ENCODE assay signal across 8 mouse cellular contexts in the genomic region with DNA sequence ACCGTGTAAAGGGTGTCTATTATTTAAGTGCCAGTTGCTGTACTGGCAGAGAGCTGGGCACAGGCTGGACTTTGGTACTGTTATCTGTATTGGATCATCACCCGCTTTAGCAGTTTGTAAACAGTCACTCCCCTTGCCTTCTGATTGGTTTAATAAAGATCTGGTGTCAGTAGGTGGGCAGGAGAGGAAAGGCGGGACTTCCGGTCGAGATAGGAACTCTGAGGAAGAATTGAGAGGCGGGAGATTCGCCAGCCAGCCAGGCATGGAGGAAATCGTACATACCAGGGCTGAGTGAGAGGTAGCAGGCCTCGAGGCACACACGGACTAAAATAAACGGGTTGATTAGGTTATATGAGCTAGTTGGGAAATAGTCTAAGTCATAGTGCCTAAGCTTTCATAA. TPM values are rescaled to one million over a fixed set of nuclear protein-coding genes. Genes with fewer than 3 reads are reported as not detected.
DNase-seq lines count a peak whose midpoint lies in the region; ATAC-seq and TF ChIP-seq lines count a peak whose summit lies in the region.

No protein-coding gene starts in this region.

- peaks cover 3% of the 10 kb centered on the region for H3K9me3 ChIP-seq in CH12.LX (replicated peaks; ENCODE audit: low read length)
- no peaks in the 10 kb centered on the region for H3K9me3 ChIP-seq in intestine, embryonic 15.5 days
- H3K9me3 ChIP-seq in lung, embryonic 14.5 days (ENCODE audit: low read depth, low read length), result no peaks in the 10 kb centered on the region
- H3K9me3 ChIP-seq in forebrain, postnatal 0 days (ENCODE audit: low read length), result no peaks in the 10 kb centered on the region
- no peaks in the 10 kb centered on the region for H3K9me3 ChIP-seq in forebrain, embryonic 15.5 days

- no peak overlapping the region for H3K4me2 ChIP-seq in CH12.LX (ENCODE audit: insufficient read depth, low read depth, poor library complexity, severe bottlenecking)
- H3K4me2 ChIP-seq in intestine, embryonic 15.5 days (replicated peaks), result peak overlapping the region; percentile 15; the same call in 1 of the 2 replicates
- H3K4me2 ChIP-seq in lung, embryonic 14.5 days, result no peak overlapping the region
- no peak overlapping the region for H3K4me2 ChIP-seq in forebrain, postnatal 0 days (ENCODE audit: low read depth)
- no peak overlapping the region for H3K4me2 ChIP-seq in forebrain, embryonic 15.5 days (replicated peaks)

- ATAC-seq in intestine, embryonic 15.5 days, result peak; percentile 77; the same call in 1 of the 2 replicates
- ATAC-seq in lung, embryonic 14.5 days (ENCODE audit: insufficient read depth), result no peak
- ATAC-seq in forebrain, postnatal 0 days, result no peak
- ATAC-seq in forebrain, embryonic 15.5 days (replicated peaks), result no peak

- H3K27me3 ChIP-seq in CH12.LX (replicated peaks), result peaks cover 22% of the 10 kb centered on the region
- no peaks in the 10 kb centered on the region for H3K27me3 ChIP-seq in intestine, embryonic 15.5 days (replicated peaks)
- no peaks in the 10 kb centered on the region for H3K27me3 ChIP-seq in lung, embryonic 14.5 days (ENCODE audit: insufficient read depth, low read length)
- H3K27me3 ChIP-seq in thymus, adult 2 months (ENCODE audit: control insufficient read depth, insufficient read depth, low read length), result no peaks in the 10 kb centered on the region
- no peaks in the 10 kb centered on the region for H3K27me3 ChIP-seq in forebrain, postnatal 0 days (ENCODE audit: insufficient read depth, low read length)
- no peaks in the 10 kb centered on the region for H3K27me3 ChIP-seq in forebrain, embryonic 15.5 days

- H3K9ac ChIP-seq in CH12.LX (ENCODE audit: insufficient read depth, low read depth), result no peak overlapping the region
- H3K9ac ChIP-seq in intestine, embryonic 15.5 days, result no peak overlapping the region
- no peak overlapping the region for H3K9ac ChIP-seq in lung, embryonic 14.5 days
- H3K9ac ChIP-seq in forebrain, postnatal 0 days, result no peak overlapping the region
- H3K9ac ChIP-seq in forebrain, embryonic 15.5 days (replicated peaks), result no peak overlapping the region

- no peaks in the 10 kb centered on the region for H3K4me1 ChIP-seq in CH12.LX (ENCODE audit: control insufficient read depth in 1 of 2, insufficient read depth in 2 of 2)
- 0 out of 2 replicates have a peak, but pooled peaks cover 2% of the 10 kb centered on the region for H3K4me1 ChIP-seq in intestine, embryonic 15.5 days (replicated peaks)
- H3K4me1 ChIP-seq in lung, embryonic 14.5 days (ENCODE audit: insufficient read depth), result no peaks in the 10 kb centered on the region
- no peaks in the 10 kb centered on the region for H3K4me1 ChIP-seq in thymus, adult 2 months (replicated peaks; ENCODE audit: control insufficient read depth, insufficient read depth, low read length)
- H3K4me1 ChIP-seq in forebrain, postnatal 0 days (ENCODE audit: insufficient read depth), result no peaks in the 10 kb centered on the region
- H3K4me1 ChIP-seq in forebrain, embryonic 15.5 days, result no peaks in the 10 kb centered on the region

- H3K79me2 ChIP-seq in CH12.LX (replicated peaks; ENCODE audit: control insufficient read depth, extremely low read depth, insufficient read depth, poor library complexity, severe bottlenecking), result no peaks in the 10 kb centered on the region

- DNase-seq in 3T3-L1 (ENCODE audit: low read depth, low spot score) (peak; percentile 57), CH12.LX (ENCODE audit: extremely low read depth) (peak; percentile 71)
- DNase-seq in c-Kit-positive CD71-positive TER-119-positive erythroid progenitor cells, embryonic 14.5 days (ENCODE audit: low spot score), result peak; percentile 66
- peak; percentile 51 for DNase-seq in lung, embryonic 14.5 days
- DNase-seq in thymus, adult 2 months, result peak; percentile 24
- no peak for DNase-seq in forebrain, postnatal 0 days

- H3K36me3 ChIP-seq in CH12.LX (replicated peaks in 1 of 2; ENCODE audit: control insufficient read depth in 1 of 2, insufficient read depth in 1 of 2, low read length in 1 of 2), result no peaks in the 10 kb centered on the region
- H3K36me3 ChIP-seq in intestine, embryonic 15.5 days, result no peaks in the 10 kb centered on the region
- H3K36me3 ChIP-seq in lung, embryonic 14.5 days (ENCODE audit: insufficient read depth), result no peaks in the 10 kb centered on the region
- no peaks in the 10 kb centered on the region for H3K36me3 ChIP-seq in thymus, adult 2 months (ENCODE audit: control insufficient read depth, insufficient read depth, low read length)
- H3K36me3 ChIP-seq in forebrain, postnatal 0 days (ENCODE audit: insufficient read depth), result no peaks in the 10 kb centered on the region
- no peaks in the 10 kb centered on the region for H3K36me3 ChIP-seq in forebrain, embryonic 15.5 days

- no peak overlapping the region for H3K27ac ChIP-seq in CH12.LX (ENCODE audit: insufficient read depth, low read depth)
- no peak overlapping the region for H3K27ac ChIP-seq in intestine, embryonic 15.5 days
- no peak overlapping the region for H3K27ac ChIP-seq in lung, embryonic 14.5 days (ENCODE audit: low read depth)
- no peak overlapping the region for H3K27ac ChIP-seq in thymus, adult 2 months (ENCODE audit: control insufficient read depth, insufficient read depth, low read length)
- no peak overlapping the region for H3K27ac ChIP-seq in forebrain, postnatal 0 days (ENCODE audit: low read depth, low read length)
- H3K27ac ChIP-seq in forebrain, embryonic 15.5 days (replicated peaks), result no peak overlapping the region

- in situ Hi-C loops in CH12.LX (cut with MboI; ENCODE audit: low pct_ligation_motif_present, low pct_unique_long_range_greater_than_20kb, low sequenced_read_pairs), result no loop called here

- TF ChIP-seq RAD21 in CH12.LX (IDR thresholded peaks at IDR 0.05; ENCODE audit: low read depth, low read length), result no peak

- no peak overlapping the region for H3K4me3 ChIP-seq in CH12.LX (replicated peaks in 1 of 3; ENCODE audit: low read depth in 2 of 3, low read length in 2 of 3, poor library complexity in 1 of 3)
- no peak overlapping the region for H3K4me3 ChIP-seq in intestine, embryonic 15.5 days (replicated peaks)
- no peak overlapping the region for H3K4me3 ChIP-seq in lung, embryonic 14.5 days (ENCODE audit: low read depth, low read length)
- no peak overlapping the region for H3K4me3 ChIP-seq in thymus, adult 2 months (ENCODE audit: control insufficient read depth, insufficient read depth, low read length)
- no peak overlapping the region for H3K4me3 ChIP-seq in forebrain, postnatal 0 days (ENCODE audit: low read depth, low read length)
- H3K4me3 ChIP-seq in forebrain, embryonic 15.5 days, result no peak overlapping the region

- no peak for TF ChIP-seq EP300 in CH12.LX (IDR thresholded peaks at IDR 0.05; ENCODE audit: low read length)

- 27% methylated on average over 11 of the region's 11 CpGs for WGBS in intestine, embryonic 15.5 days
- 33% methylated on average over 11 of the region's 11 CpGs for WGBS in lung, embryonic 14.5 days
- 55% methylated on average over 11 of the region's 11 CpGs for whole genome bisulfite sequencing in thymus, adult 2 months
- 45% methylated on average over 11 of the region's 11 CpGs for WGBS in forebrain, postnatal 0 days
- 54% methylated on average over 11 of the region's 11 CpGs for WGBS in forebrain, embryonic 15.5 days

- dilution Hi-C loops in CH12.LX (cut with MboI; ENCODE audit: extremely low pct_ligation_motif_present, extremely low pct_unique_long_range_greater_than_20kb, low sequenced_read_pairs), result no loop called here

- no peak for TF ChIP-seq CTCF in CH12.LX (conservative IDR thresholded peaks at IDR 0.05 in 1 of 2, IDR thresholded peaks at IDR 0.05 in 1 of 2; ENCODE audit: low read depth in 2 of 2, low read length in 2 of 2)
- no peak for TF ChIP-seq CTCF in lung, embryonic 14.5 days (IDR thresholded peaks at IDR 0.05; ENCODE audit: low read depth)
- no peak for TF ChIP-seq CTCF in thymus, adult 2 months (IDR thresholded peaks at IDR 0.05; ENCODE audit: borderline replicate concordance, control insufficient read depth, extremely low read depth, insufficient read depth, low read length, poor library complexity)
- no peak for TF ChIP-seq CTCF in forebrain, postnatal 0 days (IDR thresholded peaks at IDR 0.05; ENCODE audit: low read depth)

- TF ChIP-seq POLR2A in CH12.LX (IDR thresholded peaks at IDR 0.05; ENCODE audit: low read depth, low read length), result peak; percentile 53; the same call in 1 of the 2 replicates
- TF ChIP-seq POLR2A in thymus, adult 2 months (IDR thresholded peaks at IDR 0.05; ENCODE audit: control insufficient read depth, extremely low read depth, insufficient read depth, low read length, poor library complexity), result no peak

RNA-seq across cellular contexts. Expression of gene Ube2i, which starts 7.7 kb away (rescaled TPM):
- total RNA-seq in CH12.LX (2012; rRNA removed) (356 and 455 TPM in 2 replicates), CH12.LX (2014; rRNA removed) (731 and 764 TPM in 2 replicates)
- polyA plus RNA-seq in CH12.LX (2012; ENCODE audit: insufficient read length, low read depth), result 417 and 578 TPM in 2 replicates
- polyA plus RNA-seq in intestine, embryonic 15.5 days (2015; fragmentation: Nextera tagmentation; extraction: Ambion mirVana), result 490 and 556 TPM in 2 replicates
- 756 and 759 TPM in 2 replicates for polyA plus RNA-seq in lung, embryonic 14.5 days (2014; fragmentation: Nextera tagmentation; extraction: Ambion mirVana)
- polyA plus RNA-seq in thymus, adult 2 months (2012; rRNA removed), result 304 and 316 TPM in 2 replicates
- 508 and 550 TPM in 2 replicates for total RNA-seq in forebrain, postnatal 0 days (2014; rRNA removed)
- 439 and 486 TPM in 2 replicates for polyA plus RNA-seq in forebrain, postnatal 0 days (2015; fragmentation: Nextera tagmentation; extraction: Ambion mirVana)
- polyA plus RNA-seq in forebrain, embryonic 15.5 days (2015; fragmentation: Nextera tagmentation; extraction: Ambion mirVana), result 680 and 683 TPM in 2 replicates

RNA-seq across cellular contexts. Expression of gene Prss34, which starts 16.1 kb away (rescaled TPM):
- total RNA-seq in CH12.LX (2012; rRNA removed) (0.34 TPM in 1 of 2 replicates, not detected in the other), CH12.LX (2014; rRNA removed) (not detected in 2 replicates)
- not detected in 2 replicates for polyA plus RNA-seq in CH12.LX (2012; ENCODE audit: insufficient read length, low read depth)
- 0.62 TPM in 1 of 2 replicates, not detected in the other for polyA plus RNA-seq in intestine, embryonic 15.5 days (2015; fragmentation: Nextera tagmentation; extraction: Ambion mirVana)
- 0.45 and 0.72 TPM in 2 replicates for polyA plus RNA-seq in lung, embryonic 14.5 days (2014; fragmentation: Nextera tagmentation; extraction: Ambion mirVana)
- 1.2 and 1.3 TPM in 2 replicates for polyA plus RNA-seq in thymus, adult 2 months (2012; rRNA removed)
- not detected in 2 replicates for total RNA-seq in forebrain, postnatal 0 days (2014; rRNA removed)
- not detected in 2 replicates for polyA plus RNA-seq in forebrain, postnatal 0 days (2015; fragmentation: Nextera tagmentation; extraction: Ambion mirVana)
- 0.18 TPM in 1 of 2 replicates, not detected in the other for polyA plus RNA-seq in forebrain, embryonic 15.5 days (2015; fragmentation: Nextera tagmentation; extraction: Ambion mirVana)

RNA-seq across cellular contexts. Expression of gene Baiap3, which starts 26.0 kb away (rescaled TPM):
- total RNA-seq in CH12.LX (2012; rRNA removed), result 0.08 and 0.21 TPM in 2 replicates
- total RNA-seq in CH12.LX (2014; rRNA removed), result not detected in 2 replicates
- polyA plus RNA-seq in CH12.LX (2012; ENCODE audit: insufficient read length, low read depth), result 0.19 and 0.25 TPM in 2 replicates
- 4.0 and 4.3 TPM in 2 replicates for polyA plus RNA-seq in intestine, embryonic 15.5 days (2015; fragmentation: Nextera tagmentation; extraction: Ambion mirVana)
- 0.46 and 0.93 TPM in 2 replicates for polyA plus RNA-seq in lung, embryonic 14.5 days (2014; fragmentation: Nextera tagmentation; extraction: Ambion mirVana)
- 56.5 and 60.9 TPM in 2 replicates for polyA plus RNA-seq in thymus, adult 2 months (2012; rRNA removed)
- total RNA-seq in forebrain, postnatal 0 days (2014; rRNA removed), result 30.2 and 70.8 TPM in 2 replicates
- polyA plus RNA-seq in forebrain, postnatal 0 days (2015; fragmentation: Nextera tagmentation; extraction: Ambion mirVana), result 8.2 and 16.2 TPM in 2 replicates
- polyA plus RNA-seq in forebrain, embryonic 15.5 days (2015; fragmentation: Nextera tagmentation; extraction: Ambion mirVana), result 7.2 and 10.1 TPM in 2 replicates

RNA-seq across cellular contexts. Expression of gene Prss28, which starts 26.3 kb away (rescaled TPM):
- total RNA-seq in CH12.LX (2012; rRNA removed), result not detected in 2 replicates
- total RNA-seq in CH12.LX (2014; rRNA removed), result not detected in 2 replicates
- not detected in 2 replicates for polyA plus RNA-seq in CH12.LX (2012; ENCODE audit: insufficient read length, low read depth)
- not detected in 2 replicates for polyA plus RNA-seq in intestine, embryonic 15.5 days (2015; fragmentation: Nextera tagmentation; extraction: Ambion mirVana)
- not detected in 2 replicates for polyA plus RNA-seq in lung, embryonic 14.5 days (2014; fragmentation: Nextera tagmentation; extraction: Ambion mirVana)
- 0.13 and 0.18 TPM in 2 replicates for polyA plus RNA-seq in thymus, adult 2 months (2012; rRNA removed)
- total RNA-seq in forebrain, postnatal 0 days (2014; rRNA removed), result not detected in 2 replicates
- not detected in 2 replicates for polyA plus RNA-seq in forebrain, postnatal 0 days (2015; fragmentation: Nextera tagmentation; extraction: Ambion mirVana)
- polyA plus RNA-seq in forebrain, embryonic 15.5 days (2015; fragmentation: Nextera tagmentation; extraction: Ambion mirVana), result not detected in 2 replicates

RNA-seq across cellular contexts. Expression of gene Prss29, which starts 36.3 kb away (rescaled TPM):
- total RNA-seq in CH12.LX (2012; rRNA removed) (not detected in 2 replicates), CH12.LX (2014; rRNA removed) (not detected in 2 replicates)
- not detected in 2 replicates for polyA plus RNA-seq in CH12.LX (2012; ENCODE audit: insufficient read length, low read depth)
- polyA plus RNA-seq in intestine, embryonic 15.5 days (2015; fragmentation: Nextera tagmentation; extraction: Ambion mirVana), result not detected in 2 replicates
- polyA plus RNA-seq in lung, embryonic 14.5 days (2014; fragmentation: Nextera tagmentation; extraction: Ambion mirVana), result not detected in 2 replicates
- polyA plus RNA-seq in thymus, adult 2 months (2012; rRNA removed), result 2.3 and 2.7 TPM in 2 replicates
- total RNA-seq in forebrain, postnatal 0 days (2014; rRNA removed), result not detected in 2 replicates
- not detected in 2 replicates for polyA plus RNA-seq in forebrain, postnatal 0 days (2015; fragmentation: Nextera tagmentation; extraction: Ambion mirVana)
- polyA plus RNA-seq in forebrain, embryonic 15.5 days (2015; fragmentation: Nextera tagmentation; extraction: Ambion mirVana), result not detected in 2 replicates
